Mouse (Mus musculus): ENCODE measurements around the gene Ascl4.

Gene Ascl4

DNA sequence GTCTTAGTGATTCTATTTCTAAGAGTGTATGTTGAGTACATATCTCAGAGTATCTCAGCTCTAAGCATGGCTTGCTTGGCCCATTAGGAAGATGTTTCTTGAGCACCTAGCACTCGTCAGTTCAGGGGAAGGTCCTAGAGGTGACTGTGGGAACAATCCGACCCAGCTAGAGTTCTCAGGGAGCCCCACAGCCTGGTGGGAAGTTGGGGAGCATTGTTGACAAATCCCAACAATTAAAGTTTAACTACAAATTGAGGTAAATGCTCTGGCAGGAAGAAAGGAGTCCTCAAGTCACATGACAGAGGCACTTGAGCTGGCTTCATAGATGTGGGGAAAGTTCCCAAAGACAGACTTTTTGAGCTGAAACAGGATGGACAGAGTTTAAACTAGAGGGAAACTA, 41.2 kb downstream of the Ascl4 start:
- no peak for DNase-seq (ENCODE audit: extremely low read depth, low read depth)

- DNase-seq (ENCODE audit: extremely low read depth, low read depth): peak; percentile 6
These were observed 42.6 kb downstream of the Ascl4 start for GRCm38 (mm10) chr10:85969894-85970620.

GRCm38 (mm10) chr10:85971826-85972225, 44.3 kb downstream of the Ascl4 start:
- no peak for DNase-seq (ENCODE audit: extremely low read depth, low read depth)

DNA sequence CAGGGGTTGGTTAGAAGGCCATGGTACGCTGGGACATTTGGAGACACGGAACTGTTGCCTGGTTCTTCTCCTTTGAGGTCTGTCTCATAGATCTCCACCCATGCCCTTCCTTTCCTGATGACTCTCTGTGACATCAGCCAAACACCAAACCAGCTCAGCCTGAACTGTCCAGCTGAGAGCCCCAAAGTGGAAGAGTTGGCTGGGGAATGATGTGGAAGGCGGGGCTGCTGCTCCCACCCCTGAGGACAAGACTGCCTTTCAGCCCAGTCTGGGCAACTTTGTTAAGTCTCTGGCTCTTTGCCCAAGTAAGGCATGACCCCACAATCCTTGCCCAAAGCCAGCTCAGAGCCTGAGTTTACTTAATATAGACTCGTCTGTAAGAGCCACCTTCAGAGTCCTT, 45.4 kb downstream of the Ascl4 start:
- DNase-seq (ENCODE audit: extremely low read depth, low read depth): no peak

DNA sequence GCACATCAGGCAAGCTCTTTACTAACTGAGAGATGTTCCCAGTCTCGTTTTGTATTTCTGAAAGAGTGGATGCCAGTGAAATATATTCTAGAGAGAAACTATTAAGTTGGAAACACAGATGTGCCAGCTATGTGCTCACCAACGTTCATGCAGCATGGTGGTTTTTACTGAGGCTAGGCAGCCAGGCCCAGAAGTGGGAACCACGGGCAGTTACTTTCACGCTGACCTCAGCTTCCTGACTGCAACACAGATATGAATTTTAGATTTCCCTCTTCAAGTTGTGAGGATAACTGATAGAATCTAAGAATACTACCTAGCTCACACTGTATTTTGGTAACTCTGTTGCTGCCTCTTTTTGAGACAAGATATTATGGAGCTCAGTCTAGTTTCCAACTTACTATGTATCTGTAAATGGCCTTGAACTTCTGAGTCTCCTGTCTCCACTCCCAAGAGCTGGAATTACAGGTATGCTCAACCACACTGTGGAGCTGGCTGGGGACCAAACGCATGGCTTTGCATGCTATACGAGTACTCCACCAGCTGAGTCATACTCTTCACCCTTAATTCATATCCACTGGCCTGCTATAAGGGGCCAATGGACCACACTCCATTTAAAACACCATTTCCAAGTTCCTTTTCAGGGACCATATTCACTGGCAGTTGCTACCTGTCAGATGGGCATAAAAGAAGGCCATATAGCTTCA, 62.1 kb downstream of the Ascl4 start:
- DNase-seq (ENCODE audit: extremely low read depth, low read depth): no peak

DNA sequence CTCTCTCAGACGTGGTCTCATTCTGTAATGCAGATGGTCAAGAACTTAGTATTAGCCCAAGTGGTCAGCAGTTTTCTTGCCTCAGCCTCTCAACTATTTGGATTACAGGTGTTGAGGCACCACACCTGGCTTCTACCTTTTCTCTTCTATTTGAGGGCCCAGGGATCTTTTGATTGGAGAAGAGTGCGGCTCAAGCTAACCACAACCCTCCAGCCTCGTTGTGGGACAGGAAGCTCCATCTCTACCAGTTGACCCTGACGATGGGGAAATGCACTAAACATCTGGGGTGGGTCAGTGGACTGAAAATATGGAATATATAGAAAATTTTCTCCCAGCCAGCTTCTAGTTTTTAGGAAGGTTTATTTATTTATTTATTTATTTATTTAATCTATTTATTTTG, 64.9 kb downstream of the Ascl4 start:
- no peak for DNase-seq (ENCODE audit: extremely low read depth, low read depth)

DNA sequence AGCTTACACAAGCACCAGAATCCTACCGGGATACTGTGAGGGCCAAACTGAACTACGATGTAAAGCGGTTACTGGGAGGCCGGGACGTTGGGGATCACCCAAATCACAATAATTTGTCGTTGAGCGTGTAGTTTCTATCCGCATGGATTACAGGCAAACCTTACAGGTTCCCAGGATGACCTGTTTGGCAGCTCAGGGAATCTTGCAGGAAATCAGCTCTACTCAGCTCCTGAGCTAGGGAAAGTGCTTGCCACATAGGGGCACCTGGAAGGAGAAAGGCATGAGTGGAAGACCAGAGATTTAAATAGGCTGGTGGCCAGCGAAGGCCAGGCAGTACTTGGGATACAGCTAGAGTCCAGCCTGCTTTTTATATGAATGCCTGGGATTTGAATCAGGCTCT, 66.4 kb downstream of the Ascl4 start:
- no peak for DNase-seq (ENCODE audit: extremely low read depth, low read depth)

DNA sequence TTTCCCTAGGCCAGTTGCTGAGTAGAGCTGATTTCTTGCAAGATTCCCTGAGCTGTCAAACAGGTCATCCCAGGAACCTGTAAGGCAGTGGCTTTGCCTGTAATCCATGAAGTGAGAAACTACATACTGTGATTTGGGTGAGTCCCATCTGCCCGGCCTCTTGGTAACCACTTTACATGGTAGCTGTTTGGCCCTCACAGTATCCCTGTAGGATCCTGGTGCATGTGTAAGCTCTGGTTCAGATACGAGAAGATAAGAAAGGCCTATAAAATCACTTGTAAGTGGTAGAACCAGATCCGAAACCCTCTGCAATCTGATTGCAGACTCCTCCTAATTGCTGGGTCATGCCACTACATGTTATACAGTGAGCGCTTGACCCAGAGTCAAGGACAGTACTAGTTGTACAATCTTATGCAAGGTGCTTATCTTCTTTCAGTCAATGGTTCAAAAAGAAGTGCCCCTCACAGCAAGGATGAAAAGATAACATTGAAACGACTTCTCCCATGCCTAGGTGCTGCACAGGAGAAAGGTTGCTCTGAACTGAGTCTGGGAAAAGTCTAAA, 67.1 kb downstream of the Ascl4 start:
- DNase-seq (ENCODE audit: extremely low read depth, low read depth): no peak
